Mouse (Mus musculus) olfactory bulb, adult 2 months (tissue): ENCODE measurements at regions not wholly inside any gene's neighbourhood (a gene's known extent, or its start where the extent isn't known, plus 50 kb on each side); places are given as distances from the start of the nearest gene placed in this dataset.

Experiments used
- CTCF ChIP-seq: fragments of 200-500 bp; IDR thresholded peaks from 2 replicates; pipeline ENCODE4 v1.5.1; 2012; ENCODE audit warnings: low read depth, mild to moderate bottlenecking, low read length, moderate library complexity; ENCODE audit not compliant: insufficient read depth
- POLR2A ChIP-seq: fragments of 200-500 bp; IDR thresholded peaks from 2 replicates; pipeline ENCODE4 v1.6.1; 2012; ENCODE audit warnings: mild to moderate bottlenecking, low read depth, low read length, moderate library complexity; ENCODE audit not compliant: insufficient read depth

GRCm38 (mm10) chr15:62792084-62792483, 1052.9 kb downstream of the Gsdmc2 start:
- TF ChIP-seq CTCF (no peak), POLR2A (no peak)
